Mouse (Mus musculus): ENCODE measurements around the gene Atf4. TPM values are rescaled to one million over a fixed set of nuclear protein-coding genes. Genes with fewer than 3 reads are reported as not detected.

The Atf4 gene
- polyA plus RNA-seq, 1 experiment from 2014 or later = 84.6 TPM

GRCm38 (mm10) chr15:80219705-80220657 lies 35.0 kb upstream of the Atf4 start:
- 54% methylated on average over 4 of the region's 4 CpGs for WGBS
- Histone ChIP-seq H3K27me3 (ENCODE audit: control insufficient read depth, insufficient read depth, low read length) (no peaks in the 10 kb centered on the region), H3K27ac (ENCODE audit: low read length) (peak overlapping the region; percentile 32), H3K36me3 (ENCODE audit: control insufficient read depth, insufficient read depth) (no peaks in the 10 kb centered on the region), H3K4me2 (ENCODE audit: low read depth, low read length) (peak overlapping the region; percentile 47), H3K4me1 (ENCODE audit: control insufficient read depth, insufficient read depth, low read length) (peaks cover 12% of the 10 kb centered on the region), H3K9me3 (replicated peaks; ENCODE audit: control insufficient read depth, low read length) (no peaks in the 10 kb centered on the region), H3K4me3 (ENCODE audit: low read length) (no peak overlapping the region), H3K9ac (ENCODE audit: low read length) (0 out of 2 replicates have a peak overlapping the region, but pooled peaks have one; percentile 29)
- ATAC-seq (replicated peaks; ENCODE audit: extremely low read depth, insufficient read depth, low FRiP score) = no peak

GRCm38 (mm10) chr15:80221031-80221430 lies 34.0 kb upstream of the Atf4 start:
- WGBS = 68% methylated on average over 8 of the region's 8 CpGs
- no peak overlapping the region for H3K27ac ChIP-seq (ENCODE audit: low read length)
- H3K4me1 ChIP-seq (ENCODE audit: control insufficient read depth, insufficient read depth, low read length) = peaks cover 12% of the 10 kb centered on the region
- H3K9me3 ChIP-seq (replicated peaks; ENCODE audit: control insufficient read depth, low read length) = no peaks in the 10 kb centered on the region
- H3K9ac ChIP-seq (ENCODE audit: low read length) = no peak overlapping the region
- H3K4me3 ChIP-seq (ENCODE audit: low read length) = no peak overlapping the region
- no peak for ATAC-seq (replicated peaks; ENCODE audit: extremely low read depth, insufficient read depth, low FRiP score)
- no peak overlapping the region for H3K4me2 ChIP-seq (ENCODE audit: low read depth, low read length)
- no peaks in the 10 kb centered on the region for H3K36me3 ChIP-seq (ENCODE audit: control insufficient read depth, insufficient read depth)
- no peaks in the 10 kb centered on the region for H3K27me3 ChIP-seq (ENCODE audit: control insufficient read depth, insufficient read depth, low read length)

GRCm38 (mm10) chr15:80223751-80224150 lies 31.2 kb upstream of the Atf4 start:
- Histone ChIP-seq H3K4me3 (ENCODE audit: low read length) (no peak overlapping the region), H3K4me1 (ENCODE audit: control insufficient read depth, insufficient read depth, low read length) (peaks cover 12% of the 10 kb centered on the region), H3K27me3 (ENCODE audit: control insufficient read depth, insufficient read depth, low read length) (no peaks in the 10 kb centered on the region), H3K9ac (ENCODE audit: low read length) (no peak overlapping the region), H3K9me3 (replicated peaks; ENCODE audit: control insufficient read depth, low read length) (no peaks in the 10 kb centered on the region), H3K27ac (ENCODE audit: low read length) (no peak overlapping the region), H3K36me3 (ENCODE audit: control insufficient read depth, insufficient read depth) (no peaks in the 10 kb centered on the region), H3K4me2 (ENCODE audit: low read depth, low read length) (no peak overlapping the region; the same call in 1 of the 2 replicates)
- 53% methylated on average over 7 of the region's 7 CpGs for WGBS
- ATAC-seq (replicated peaks; ENCODE audit: extremely low read depth, insufficient read depth, low FRiP score) = 0 out of 2 replicates have a peak, but pooled peaks have one; percentile 20

GRCm38 (mm10) chr15:80225208-80225607 lies 29.8 kb upstream of the Atf4 start:
- Histone ChIP-seq H3K27me3 (ENCODE audit: control insufficient read depth, insufficient read depth, low read length) (no peaks in the 10 kb centered on the region), H3K4me3 (ENCODE audit: low read length) (no peak overlapping the region), H3K27ac (ENCODE audit: low read length) (no peak overlapping the region), H3K4me1 (ENCODE audit: control insufficient read depth, insufficient read depth, low read length) (peaks cover 4% of the 10 kb centered on the region; the same call in 1 of the 2 replicates), H3K9me3 (replicated peaks; ENCODE audit: control insufficient read depth, low read length) (no peaks in the 10 kb centered on the region), H3K9ac (ENCODE audit: low read length) (no peak overlapping the region), H3K36me3 (ENCODE audit: control insufficient read depth, insufficient read depth) (no peaks in the 10 kb centered on the region), H3K4me2 (ENCODE audit: low read depth, low read length) (no peak overlapping the region)
- ATAC-seq (replicated peaks; ENCODE audit: extremely low read depth, insufficient read depth, low FRiP score) = no peak; the same call in 1 of the 2 replicates
- WGBS = 26% methylated on average over 9 of the region's 9 CpGs

- Histone ChIP-seq H3K4me3 (ENCODE audit: low read length) (no peak overlapping the region), H3K36me3 (ENCODE audit: control insufficient read depth, insufficient read depth) (no peaks in the 10 kb centered on the region), H3K4me1 (ENCODE audit: control insufficient read depth, insufficient read depth, low read length) (peaks cover 4% of the 10 kb centered on the region; the same call in 1 of the 2 replicates), H3K9ac (ENCODE audit: low read length) (no peak overlapping the region), H3K9me3 (replicated peaks; ENCODE audit: control insufficient read depth, low read length) (no peaks in the 10 kb centered on the region), H3K27me3 (ENCODE audit: control insufficient read depth, insufficient read depth, low read length) (no peaks in the 10 kb centered on the region), H3K4me2 (ENCODE audit: low read depth, low read length) (no peak overlapping the region), H3K27ac (ENCODE audit: low read length) (no peak overlapping the region)
- no peak for ATAC-seq (replicated peaks; ENCODE audit: extremely low read depth, insufficient read depth, low FRiP score)
- 45% methylated on average over 2 of the region's 2 CpGs for WGBS
Observed at GRCm38 (mm10) chr15:80225796-80226195, 29.2 kb upstream of the Atf4 start.

GRCm38 (mm10) chr15:80228071-80228800 lies 26.7 kb upstream of the Atf4 start:
- H3K4me3 ChIP-seq (ENCODE audit: low read length) = no peak overlapping the region
- no peak overlapping the region for H3K4me2 ChIP-seq (ENCODE audit: low read depth, low read length)
- no peaks in the 10 kb centered on the region for H3K36me3 ChIP-seq (ENCODE audit: control insufficient read depth, insufficient read depth)
- H3K27ac ChIP-seq (ENCODE audit: low read length) = no peak overlapping the region
- no peak for ATAC-seq (replicated peaks; ENCODE audit: extremely low read depth, insufficient read depth, low FRiP score)
- WGBS = 72% methylated on average over 17 of the region's 17 CpGs
- no peaks in the 10 kb centered on the region for H3K9me3 ChIP-seq (replicated peaks; ENCODE audit: control insufficient read depth, low read length)
- H3K4me1 ChIP-seq (ENCODE audit: control insufficient read depth, insufficient read depth, low read length) = peaks cover 6% of the 10 kb centered on the region
- H3K9ac ChIP-seq (ENCODE audit: low read length) = no peak overlapping the region
- H3K27me3 ChIP-seq (ENCODE audit: control insufficient read depth, insufficient read depth, low read length) = no peaks in the 10 kb centered on the region

GRCm38 (mm10) chr15:80232331-80232730 lies 22.7 kb upstream of the Atf4 start:
- Histone ChIP-seq H3K4me3 (ENCODE audit: low read length) (no peak overlapping the region), H3K9ac (ENCODE audit: low read length) (no peak overlapping the region), H3K27me3 (ENCODE audit: control insufficient read depth, insufficient read depth, low read length) (no peaks in the 10 kb centered on the region), H3K4me2 (ENCODE audit: low read depth, low read length) (no peak overlapping the region), H3K4me1 (ENCODE audit: control insufficient read depth, insufficient read depth, low read length) (peaks cover 15% of the 10 kb centered on the region), H3K27ac (ENCODE audit: low read length) (no peak overlapping the region), H3K9me3 (replicated peaks; ENCODE audit: control insufficient read depth, low read length) (no peaks in the 10 kb centered on the region), H3K36me3 (ENCODE audit: control insufficient read depth, insufficient read depth) (peaks cover 15% of the 10 kb centered on the region)
- 63% methylated on average over 2 of the region's 2 CpGs for WGBS
- ATAC-seq (replicated peaks; ENCODE audit: extremely low read depth, insufficient read depth, low FRiP score) = no peak

GRCm38 (mm10) chr15:80233053-80233452 lies 21.9 kb upstream of the Atf4 start:
- Histone ChIP-seq H3K9me3 (replicated peaks; ENCODE audit: control insufficient read depth, low read length) (no peaks in the 10 kb centered on the region), H3K36me3 (ENCODE audit: control insufficient read depth, insufficient read depth) (peaks cover 19% of the 10 kb centered on the region), H3K27me3 (ENCODE audit: control insufficient read depth, insufficient read depth, low read length) (no peaks in the 10 kb centered on the region), H3K4me2 (ENCODE audit: low read depth, low read length) (no peak overlapping the region; the same call in 1 of the 2 replicates), H3K4me3 (ENCODE audit: low read length) (no peak overlapping the region), H3K27ac (ENCODE audit: low read length) (peak overlapping the region; percentile 75), H3K4me1 (ENCODE audit: control insufficient read depth, insufficient read depth, low read length) (peaks cover 15% of the 10 kb centered on the region), H3K9ac (ENCODE audit: low read length) (peak overlapping the region; percentile 59; the same call in 1 of the 2 replicates)
- ATAC-seq (replicated peaks; ENCODE audit: extremely low read depth, insufficient read depth, low FRiP score) = no peak
- WGBS = 63% methylated on average over 4 of the region's 4 CpGs
